Mouse (Mus musculus): ENCODE measurements at regions not wholly inside any gene's neighbourhood (a gene's known extent, or its start where the extent isn't known, plus 50 kb on each side); places are given as distances from the start of the nearest gene placed in this dataset.
A peak's percentile ranks its signal among the peaks of the same experiment; 100 is the strongest.

GRCm38 (mm10) chr11:7812436-7812835, 598.7 kb upstream of the Igfbp3 start:
- no peak for DNase-seq (ENCODE audit: low read depth, low spot score)

GRCm38 (mm10) chr11:7809741-7810140, 596.0 kb upstream of the Igfbp3 start:
- no peak for DNase-seq (ENCODE audit: low read depth, low spot score)

- DNase-seq (ENCODE audit: low read depth, low spot score): no peak
Measured at GRCm38 (mm10) chr11:7796373-7796772, 582.6 kb upstream of the Igfbp3 start.

DNA sequence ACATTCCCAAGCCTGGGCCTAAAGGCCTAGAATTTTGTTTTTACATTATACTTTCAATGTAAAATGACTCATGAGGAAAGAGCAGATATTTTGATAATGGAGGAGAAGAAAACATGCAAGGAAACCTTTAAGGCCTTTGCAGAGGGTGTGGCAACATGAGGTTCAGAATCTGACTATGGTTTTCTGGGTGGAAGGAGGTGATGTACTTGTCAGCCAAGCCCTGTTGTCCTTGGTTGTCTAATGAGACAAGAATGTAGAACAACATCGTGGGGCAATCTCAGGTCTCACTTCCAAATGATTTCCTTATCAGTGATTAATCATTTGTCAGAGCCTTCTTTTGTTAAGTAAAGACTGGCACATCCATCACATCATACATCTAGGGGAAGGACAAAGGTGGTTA, 580.5 kb upstream of the Igfbp3 start:
- DNase-seq (ENCODE audit: low read depth, low spot score): no peak

DNA sequence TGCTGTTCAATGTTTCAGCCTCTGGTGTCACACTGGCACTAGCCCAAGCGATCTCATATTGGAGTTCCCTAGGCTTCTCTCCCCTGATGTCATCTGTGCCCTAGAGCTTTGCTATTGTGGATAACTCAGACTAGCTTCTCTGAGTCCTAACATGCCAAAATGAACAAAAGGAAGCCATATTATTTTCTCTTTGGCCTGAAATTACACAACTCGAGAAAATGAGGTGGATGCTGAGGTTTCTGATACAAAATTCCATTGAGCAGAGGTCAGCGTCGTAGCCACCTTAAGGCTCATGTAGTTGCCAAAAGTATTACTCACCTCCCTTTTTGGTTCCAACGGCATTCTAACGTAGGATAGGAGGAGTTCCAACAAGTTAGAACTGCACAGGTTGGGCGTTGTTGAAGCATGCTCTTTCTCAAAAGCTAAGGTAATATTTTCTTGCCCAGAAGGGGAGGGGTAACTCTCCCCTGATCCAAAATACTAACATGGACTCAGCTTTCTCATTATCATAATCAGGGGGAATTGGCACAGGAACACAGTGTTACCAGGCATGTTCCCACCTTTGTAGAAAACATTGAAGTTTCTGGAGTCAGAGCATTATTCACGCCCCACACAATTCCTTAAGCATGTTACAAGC, 566.9 kb upstream of the Igfbp3 start:
- DNase-seq (ENCODE audit: low read depth, low spot score): no peak

GRCm38 (mm10) chr11:7775361-7775760, 561.6 kb upstream of the Igfbp3 start:
- peak; percentile 22 for DNase-seq (ENCODE audit: low read depth, low spot score)

DNA sequence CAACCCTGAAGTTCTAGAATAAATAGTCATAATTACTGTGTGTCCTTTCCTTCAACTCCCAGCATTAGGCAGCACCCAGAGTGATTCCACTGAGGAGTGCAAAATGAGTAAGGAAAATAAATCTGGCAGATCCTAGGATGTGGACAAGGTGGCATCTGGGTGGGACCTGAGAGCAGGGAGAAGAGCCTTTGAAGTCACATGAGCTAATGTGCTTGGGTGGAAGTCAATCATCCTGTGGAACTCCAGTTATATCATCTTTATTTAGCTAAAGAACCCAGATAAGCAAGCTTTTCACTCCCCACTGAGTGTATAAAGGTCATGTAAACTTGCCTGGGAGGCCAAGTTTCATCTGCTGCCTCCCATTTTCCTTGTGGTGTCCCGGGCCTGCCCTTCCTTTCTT, 551.6 kb upstream of the Igfbp3 start:
- no peak for DNase-seq (ENCODE audit: low read depth, low spot score)

DNA sequence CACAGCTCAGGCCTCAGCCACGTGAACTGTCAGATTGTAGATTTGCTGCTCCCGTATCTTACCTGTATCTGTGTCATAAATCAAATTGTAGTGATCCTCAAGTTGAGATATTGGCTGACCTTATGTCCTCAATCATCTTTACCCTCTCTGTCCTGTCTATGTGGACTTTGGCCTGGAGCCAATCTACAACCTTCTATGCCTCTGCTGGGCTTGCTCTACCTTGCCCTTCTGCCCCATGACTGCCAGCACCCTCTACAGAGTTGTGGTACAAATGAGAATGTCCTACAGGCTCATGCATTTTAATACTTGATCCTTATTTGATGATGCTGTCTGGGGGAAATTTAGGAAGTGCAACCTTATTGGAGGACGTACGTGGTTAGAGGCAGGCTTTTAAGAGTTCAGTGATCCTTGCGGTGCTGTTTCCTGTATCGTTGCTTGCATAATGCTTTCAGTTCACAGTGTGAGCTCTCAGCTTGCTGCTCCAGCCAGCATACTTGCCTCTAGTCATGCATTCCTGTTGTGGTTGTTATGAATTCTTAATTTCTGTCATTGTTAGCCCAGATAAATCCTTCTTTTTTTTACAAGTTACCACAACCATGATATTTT, 545.2 kb upstream of the Igfbp3 start:
- no peak for DNase-seq (ENCODE audit: low read depth, low spot score)
